Mouse (Mus musculus) bone marrow, adult 2 months (tissue): ENCODE results near the gene Bex6. TPM values are rescaled to one million over a fixed set of nuclear protein-coding genes. Genes with fewer than 3 reads are reported as not detected.

ENCODE experiments used
- H3K27ac ChIP-seq: fragments of 200-500 bp; 2 replicates; pipeline ENCODE4 v1.5.1; 2012; ENCODE audit warnings: low read depth, mild to moderate bottlenecking, control low read depth, inconsistent platforms, low read length; ENCODE audit not compliant: control insufficient read depth, poor library complexity, insufficient read depth
- H3K4me1 ChIP-seq: fragments of 200-500 bp; 2 replicates; pipeline ENCODE4 v1.6.1; 2011; ENCODE audit warnings: low read length; ENCODE audit not compliant: control insufficient read depth, insufficient read depth
- H3K4me3 ChIP-seq: fragments of 200-500 bp; replicated peaks from 2 replicates; pipeline ENCODE3; 2011; ENCODE audit warnings: mild to moderate bottlenecking, low read depth, low read length, control low read depth; ENCODE audit not compliant: control insufficient read depth
- CTCF ChIP-seq: fragments of 200-500 bp; IDR thresholded peaks from 2 replicates; pipeline ENCODE4 v1.5.1; 2011; ENCODE audit warnings: low read length, control low read depth; ENCODE audit not compliant: control insufficient read depth, insufficient read depth
- POLR2A ChIP-seq: fragments of 200-500 bp; IDR thresholded peaks from 2 replicates; pipeline ENCODE4 v1.6.1; 2011; ENCODE audit warnings: low read depth, mild to moderate bottlenecking, control low read depth, low read length, borderline replicate concordance; ENCODE audit not compliant: control insufficient read depth
- WGBS: fragments of 180-500 bp; shearing (Covaris S2); methylation state at CpG from one replicate; pipeline ENCODE4 v1.1.7; 2018; 5-methylcytosine and 5-hydroxymethylcytosine counted together
- polyA plus RNA-seq: library from polyadenylated mRNA; stranded (reverse); fragments of >200 nt; gene quantifications from 2 replicates; pipeline ENCODE4 v1.2.4, GENCODE M21; 2011; ENCODE audit warnings: low replicate concordance; ENCODE audit not compliant: missing spikeins, insufficient read depth, insufficient read length

The Bex6 gene
- polyA plus RNA-seq, 1 experiment = 6.1 TPM

DNA sequence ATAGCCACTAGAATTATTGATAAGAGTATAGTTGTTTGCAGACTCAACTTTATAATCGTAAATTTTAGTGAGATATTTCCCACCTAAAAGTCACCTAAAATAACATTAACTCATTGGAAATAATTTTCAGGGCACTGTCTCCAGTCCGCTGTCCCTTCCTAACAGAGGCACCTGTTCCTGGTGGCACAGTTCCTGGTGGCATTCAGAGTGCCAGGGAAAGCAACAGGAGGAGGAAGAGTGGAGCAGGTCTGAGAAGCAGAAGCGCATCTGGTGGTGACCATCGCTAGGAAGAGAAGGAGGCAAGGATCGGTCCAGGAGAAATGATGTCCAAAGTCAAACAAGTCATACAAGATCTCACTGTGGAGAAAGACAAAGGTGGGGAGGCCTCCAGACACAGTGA is 6.4 kb downstream of the Bex6 start:
- WGBS = 86% methylated on average over 5 of the region's 5 CpGs
- H3K4me1 ChIP-seq = peaks cover 1% of the 10 kb centered on the region; the same call in 1 of the 2 replicates

GRCm38 (mm10) chr16:32189109-32189508 is 9.5 kb downstream of the Bex6 start:
- WGBS = 5% methylated on average over 6 of the region's 6 CpGs
- no peak overlapping the region for H3K4me3 ChIP-seq
- H3K4me1 ChIP-seq = peaks cover 4% of the 10 kb centered on the region; the same call in 1 of the 2 replicates

More for the DNA sequence above, 6.4 kb downstream of the Bex6 start:
- no peak overlapping the region for H3K4me3 ChIP-seq
- TF ChIP-seq CTCF = no peak
- no peak for TF ChIP-seq POLR2A
- H3K27ac ChIP-seq = no peak overlapping the region

DNA sequence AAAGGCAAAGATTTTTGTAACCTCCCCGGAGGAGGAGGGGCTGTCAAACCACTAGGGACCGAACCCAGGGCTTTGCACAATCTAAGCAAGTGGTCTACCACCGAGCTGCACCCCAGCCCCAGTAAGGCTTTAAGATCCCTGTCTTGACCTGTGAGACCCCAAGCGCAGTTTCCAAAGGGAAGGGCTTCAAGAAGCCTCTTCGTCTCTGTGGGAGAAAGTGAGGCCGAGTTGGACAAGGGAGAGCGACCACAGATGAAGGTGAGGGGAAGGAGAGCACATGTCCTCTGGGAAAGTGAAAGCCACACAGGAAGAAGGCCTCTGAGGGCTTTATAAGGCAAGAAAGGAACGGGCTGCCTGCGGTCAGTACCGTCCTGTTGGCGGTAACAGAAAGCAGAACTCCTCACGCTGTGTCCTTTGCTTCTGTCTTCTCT is 10.4 kb downstream of the Bex6 start:
- peak overlapping the region; percentile 24 for H3K4me3 ChIP-seq
- TF ChIP-seq POLR2A = no peak
- no peak for TF ChIP-seq CTCF
- 2% methylated on average over 12 of the region's 12 CpGs for WGBS
- H3K4me1 ChIP-seq = peaks cover 4% of the 10 kb centered on the region; the same call in 1 of the 2 replicates
- peak overlapping the region; percentile 82 for H3K27ac ChIP-seq

More at GRCm38 (mm10) chr16:32189109-32189508, 9.5 kb downstream of the Bex6 start:
- TF ChIP-seq CTCF (no peak), POLR2A (no peak)
- H3K27ac ChIP-seq = peak overlapping the region; percentile 8

DNA sequence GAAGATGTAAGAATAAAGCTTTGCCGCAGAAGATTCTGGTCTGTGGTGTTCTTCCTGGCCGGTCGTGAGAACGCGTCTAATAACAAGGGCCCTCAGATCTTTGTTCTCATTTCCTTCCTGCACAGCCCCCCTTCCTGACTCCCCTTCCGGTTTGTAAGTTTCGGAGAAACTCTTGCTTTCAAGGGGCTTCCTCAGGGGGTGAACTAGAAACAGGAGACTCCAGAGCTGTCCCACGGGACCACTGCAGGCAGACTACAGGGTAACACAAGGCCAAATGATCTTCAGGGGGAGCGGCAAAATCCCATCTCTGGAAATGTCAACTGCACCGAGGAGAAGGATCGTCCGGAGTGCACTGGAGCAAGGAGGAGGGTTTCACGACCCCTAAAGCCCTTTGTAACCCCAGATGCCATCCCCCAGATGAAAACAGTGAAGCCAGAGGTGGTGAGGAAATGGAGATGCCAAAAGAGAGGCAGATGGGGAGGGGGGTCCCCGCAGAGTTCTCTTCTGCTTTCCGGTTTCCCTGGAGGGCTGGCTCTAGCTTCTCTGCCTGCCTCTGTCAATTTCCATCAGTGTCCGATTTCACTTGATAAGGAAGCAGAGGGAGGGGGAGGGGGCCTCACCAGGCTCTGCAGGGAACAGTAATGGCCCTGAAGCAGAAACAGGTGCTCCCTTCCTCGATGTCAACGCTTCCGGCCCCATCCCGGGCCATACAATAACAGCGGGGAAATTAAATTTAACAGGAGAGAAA is 20.8 kb downstream of the Bex6 start:
- peaks cover 2% of the 10 kb centered on the region; the same call in 1 of the 2 replicates for H3K4me1 ChIP-seq
- TF ChIP-seq POLR2A (no peak), CTCF (no peak)
- peak overlapping the region; percentile 92 for H3K27ac ChIP-seq
- WGBS = 50% methylated on average over 21 of the region's 21 CpGs
- peak overlapping the region; percentile 89 for H3K4me3 ChIP-seq

GRCm38 (mm10) chr16:32201004-32201325 is 21.3 kb downstream of the Bex6 start:
- peak overlapping the region; percentile 89 for H3K4me3 ChIP-seq
- peak overlapping the region; percentile 92 for H3K27ac ChIP-seq
- peaks cover 2% of the 10 kb centered on the region; the same call in 1 of the 2 replicates for H3K4me1 ChIP-seq
- TF ChIP-seq POLR2A = no peak
- WGBS = 69% methylated on average over 9 of the region's 9 CpGs

DNA sequence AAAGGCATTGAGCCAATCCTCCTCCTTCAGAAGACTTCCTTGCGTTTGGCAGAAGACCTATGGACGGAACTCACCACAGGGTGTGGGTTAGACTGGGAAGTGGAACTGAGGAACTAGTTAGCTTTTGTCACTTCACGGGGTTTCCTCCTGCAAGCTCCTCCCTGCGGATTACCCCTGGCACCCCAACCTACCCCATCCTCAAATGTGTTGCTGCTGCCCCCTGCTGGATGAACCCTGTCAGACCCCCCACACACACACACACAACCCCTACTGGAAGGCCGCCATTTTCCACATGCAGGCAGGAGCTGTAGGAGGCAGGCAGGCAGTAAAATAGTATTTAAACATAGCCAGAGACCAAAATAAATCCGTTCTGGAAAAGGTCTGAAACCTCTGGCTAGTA is 23.1 kb downstream of the Bex6 start:
- Histone ChIP-seq H3K4me1 (peaks cover 2% of the 10 kb centered on the region; the same call in 1 of the 2 replicates), H3K4me3 (no peak overlapping the region), H3K27ac (no peak overlapping the region; the same call in 1 of the 2 replicates)
- TF ChIP-seq POLR2A = no peak
- TF ChIP-seq CTCF = peak; percentile 94
- WGBS = 14% methylated on average over 6 of the region's 6 CpGs

DNA sequence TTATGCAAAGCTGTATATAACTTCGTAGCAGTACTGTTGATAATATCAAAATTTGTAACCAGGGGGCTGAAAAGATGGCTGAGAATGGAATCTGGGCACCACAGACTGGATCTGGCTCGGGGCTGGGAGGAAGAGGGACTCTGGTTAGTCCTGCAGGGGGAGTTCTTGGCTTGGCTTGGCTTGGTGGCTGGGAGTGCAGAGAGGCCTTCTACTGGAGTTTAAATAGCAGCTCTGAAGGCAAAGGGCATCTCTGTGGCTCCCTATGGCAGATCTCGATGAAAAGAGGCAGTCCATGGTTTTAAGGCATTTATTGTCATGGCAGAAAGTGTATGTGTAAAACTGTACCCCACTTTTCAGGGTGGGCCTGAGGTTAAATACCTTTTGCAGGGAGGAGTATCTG is 25.3 kb downstream of the Bex6 start:
- Histone ChIP-seq H3K27ac (no peak overlapping the region), H3K4me3 (no peak overlapping the region), H3K4me1 (peaks cover 2% of the 10 kb centered on the region; the same call in 1 of the 2 replicates)
- TF ChIP-seq CTCF (peak; percentile 16; the same call in 1 of the 2 replicates), POLR2A (no peak)
- WGBS = 55% methylated on average over 3 of the region's 3 CpGs

DNA sequence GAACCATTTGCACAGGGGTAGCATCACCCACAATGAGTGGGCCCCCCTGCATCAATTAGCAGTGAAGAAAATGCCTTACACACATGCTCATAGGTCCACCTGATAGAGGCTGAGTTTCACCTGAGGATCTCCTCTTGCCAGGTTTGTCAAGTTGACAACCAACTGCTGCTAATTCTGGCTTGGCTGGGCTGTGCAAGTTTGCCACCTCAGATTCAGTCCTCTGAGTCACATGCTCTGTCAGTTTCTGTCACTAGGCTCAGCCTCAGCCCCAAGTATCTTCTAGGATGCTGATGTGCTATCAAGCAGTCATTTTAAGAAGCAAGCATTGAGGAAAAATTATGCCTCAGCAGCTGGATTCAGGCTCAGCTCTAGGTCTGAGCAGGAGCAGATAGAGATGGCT is 34.5 kb downstream of the Bex6 start:
- Histone ChIP-seq H3K4me3 (no peak overlapping the region), H3K4me1 (no peaks in the 10 kb centered on the region), H3K27ac (no peak overlapping the region)
- no peak for TF ChIP-seq POLR2A

DNA sequence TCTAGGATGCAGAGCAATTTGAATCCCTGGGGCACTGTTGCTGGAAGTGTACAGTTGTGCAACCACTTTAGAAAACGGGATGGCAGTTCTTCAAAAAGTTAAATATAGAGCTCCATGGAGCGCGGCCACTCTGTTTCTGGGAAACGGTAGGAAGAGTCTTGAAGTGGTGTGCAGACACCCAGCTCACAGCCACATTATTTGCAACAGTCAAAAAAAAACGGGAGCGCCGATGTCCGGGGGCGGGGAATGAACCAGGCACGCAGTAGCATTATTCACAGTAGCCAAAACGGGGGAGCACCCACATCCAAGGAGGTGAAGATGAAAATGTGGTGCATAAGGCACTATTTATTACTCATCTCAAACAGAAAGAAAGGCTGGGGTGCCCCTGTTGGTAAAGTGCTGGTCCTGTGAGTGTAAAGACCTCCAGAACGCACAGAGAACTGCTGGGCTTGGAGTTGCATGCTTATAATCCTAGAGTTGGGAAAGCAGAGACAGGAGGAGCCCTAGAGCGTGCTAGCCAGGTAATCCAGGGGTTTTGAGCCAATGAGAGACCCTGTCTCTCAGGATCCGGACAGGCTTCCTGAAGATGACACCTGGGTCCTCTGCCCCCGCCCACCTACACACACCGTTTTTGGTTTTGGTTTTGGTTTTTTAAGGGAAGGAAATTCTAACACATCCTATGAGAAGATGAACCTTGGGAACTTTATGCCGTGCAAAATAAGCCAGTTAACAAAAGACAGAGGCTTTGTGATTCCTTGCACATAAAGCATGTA is 35.4 kb downstream of the Bex6 start:
- 65% methylated on average over 17 of the region's 17 CpGs for WGBS
- Histone ChIP-seq H3K4me1 (no peaks in the 10 kb centered on the region), H3K27ac (no peak overlapping the region), H3K4me3 (no peak overlapping the region)
- TF ChIP-seq CTCF (no peak), POLR2A (no peak)
